Mouse (Mus musculus): ENCODE measurements around the gene Dclre1b. TPM values are rescaled to one million over a fixed set of nuclear protein-coding genes. Genes with fewer than 3 reads are reported as not detected.

Gene Dclre1b
- polyA plus RNA-seq, 1 experiment from 2014 or later, result 22.3 TPM

GRCm38 (mm10) chr3:103787225-103787624, 22.0 kb downstream of the Dclre1b start:
- H3K4me1 ChIP-seq (ENCODE audit: control insufficient read depth, insufficient read depth, low read length), result peaks cover 8% of the 10 kb centered on the region; the same call in 1 of the 2 replicates
- H3K27ac ChIP-seq (replicated peaks; ENCODE audit: low read depth, low read length), result no peak overlapping the region
- H3K36me3 ChIP-seq (ENCODE audit: control insufficient read depth, insufficient read depth, low read length), result no peaks in the 10 kb centered on the region
- 66% methylated on average over 7 of the region's 7 CpGs for WGBS
- H3K4me2 ChIP-seq (ENCODE audit: low read depth, low read length), result no peak overlapping the region
- H3K9me3 ChIP-seq (ENCODE audit: control insufficient read depth, low read length), result no peaks in the 10 kb centered on the region
- H3K9ac ChIP-seq (ENCODE audit: low read depth, low read length), result no peak overlapping the region
- ATAC-seq (ENCODE audit: low read depth) (no peak), DNase-seq (ENCODE audit: low spot score) (peak; percentile 37)
- no peaks in the 10 kb centered on the region for H3K27me3 ChIP-seq (replicated peaks; ENCODE audit: control insufficient read depth, insufficient read depth, low read length)
- no peak overlapping the region for H3K4me3 ChIP-seq (ENCODE audit: low read depth, low read length)

- H3K36me3 ChIP-seq (ENCODE audit: control insufficient read depth, insufficient read depth, low read length), result peaks cover 5% of the 10 kb centered on the region; the same call in 1 of the 2 replicates
- no peaks in the 10 kb centered on the region for H3K27me3 ChIP-seq (replicated peaks; ENCODE audit: control insufficient read depth, insufficient read depth, low read length)
- no peak for DNase-seq (ENCODE audit: low spot score)
- H3K4me3 ChIP-seq (ENCODE audit: low read depth, low read length), result no peak overlapping the region
- 82% methylated on average over 4 of the region's 4 CpGs for WGBS
- no peak overlapping the region for H3K9ac ChIP-seq (ENCODE audit: low read depth, low read length)
- peak; percentile 30; the same call in 1 of the 2 replicates for ATAC-seq (ENCODE audit: low read depth)
- no peaks in the 10 kb centered on the region for H3K9me3 ChIP-seq (ENCODE audit: control insufficient read depth, low read length)
- H3K27ac ChIP-seq (replicated peaks; ENCODE audit: low read depth, low read length), result no peak overlapping the region
- H3K4me2 ChIP-seq (ENCODE audit: low read depth, low read length), result no peak overlapping the region
- H3K4me1 ChIP-seq (ENCODE audit: control insufficient read depth, insufficient read depth, low read length), result no peaks in the 10 kb centered on the region
These were observed 26.2 kb downstream of the Dclre1b start for GRCm38 (mm10) chr3:103782844-103783609.

GRCm38 (mm10) chr3:103780777-103781176, 28.5 kb downstream of the Dclre1b start:
- WGBS, result 75% methylated on average over 5 of the region's 5 CpGs
- H3K27me3 ChIP-seq (replicated peaks; ENCODE audit: control insufficient read depth, insufficient read depth, low read length), result no peaks in the 10 kb centered on the region

GRCm38 (mm10) chr3:103780271-103780670, 29.0 kb downstream of the Dclre1b start:
- 81% methylated on average over 3 of the region's 3 CpGs for WGBS

More at GRCm38 (mm10) chr3:103780777-103781176, 28.5 kb downstream of the Dclre1b start:
- H3K27ac ChIP-seq (replicated peaks; ENCODE audit: low read depth, low read length), result no peak overlapping the region
- H3K9ac ChIP-seq (ENCODE audit: low read depth, low read length), result no peak overlapping the region
- no peak overlapping the region for H3K4me3 ChIP-seq (ENCODE audit: low read depth, low read length)
- ATAC-seq (ENCODE audit: low read depth) (no peak), DNase-seq (ENCODE audit: low spot score) (no peak)
- no peaks in the 10 kb centered on the region for H3K9me3 ChIP-seq (ENCODE audit: control insufficient read depth, low read length)
- peaks cover 23% of the 10 kb centered on the region for H3K36me3 ChIP-seq (ENCODE audit: control insufficient read depth, insufficient read depth, low read length)
- no peak overlapping the region for H3K4me2 ChIP-seq (ENCODE audit: low read depth, low read length)
- no peaks in the 10 kb centered on the region for H3K4me1 ChIP-seq (ENCODE audit: control insufficient read depth, insufficient read depth, low read length)

GRCm38 (mm10) chr3:103779183-103779582, 30.1 kb downstream of the Dclre1b start:
- no peak for ATAC-seq (ENCODE audit: low read depth)
- H3K4me1 ChIP-seq (ENCODE audit: control insufficient read depth, insufficient read depth, low read length), result no peaks in the 10 kb centered on the region
- DNase-seq (ENCODE audit: low spot score), result no peak
- WGBS, result 89% methylated on average over 7 of the region's 7 CpGs
- H3K9ac ChIP-seq (ENCODE audit: low read depth, low read length), result no peak overlapping the region
- H3K4me3 ChIP-seq (ENCODE audit: low read depth, low read length), result no peak overlapping the region
- H3K4me2 ChIP-seq (ENCODE audit: low read depth, low read length), result no peak overlapping the region
- H3K27ac ChIP-seq (replicated peaks; ENCODE audit: low read depth, low read length), result no peak overlapping the region
- H3K27me3 ChIP-seq (replicated peaks; ENCODE audit: control insufficient read depth, insufficient read depth, low read length), result no peaks in the 10 kb centered on the region
- no peaks in the 10 kb centered on the region for H3K9me3 ChIP-seq (ENCODE audit: control insufficient read depth, low read length)
- H3K36me3 ChIP-seq (ENCODE audit: control insufficient read depth, insufficient read depth, low read length), result peaks cover 27% of the 10 kb centered on the region

More at GRCm38 (mm10) chr3:103780271-103780670, 29.0 kb downstream of the Dclre1b start:
- H3K4me1 ChIP-seq (ENCODE audit: control insufficient read depth, insufficient read depth, low read length), result no peaks in the 10 kb centered on the region
- no peaks in the 10 kb centered on the region for H3K27me3 ChIP-seq (replicated peaks; ENCODE audit: control insufficient read depth, insufficient read depth, low read length)
- peaks cover 27% of the 10 kb centered on the region for H3K36me3 ChIP-seq (ENCODE audit: control insufficient read depth, insufficient read depth, low read length)
- no peak overlapping the region for H3K4me2 ChIP-seq (ENCODE audit: low read depth, low read length)
- no peak overlapping the region for H3K27ac ChIP-seq (replicated peaks; ENCODE audit: low read depth, low read length)
- no peak overlapping the region for H3K4me3 ChIP-seq (ENCODE audit: low read depth, low read length)
- H3K9ac ChIP-seq (ENCODE audit: low read depth, low read length), result no peak overlapping the region
- ATAC-seq (ENCODE audit: low read depth) (no peak), DNase-seq (ENCODE audit: low spot score) (no peak)
- H3K9me3 ChIP-seq (ENCODE audit: control insufficient read depth, low read length), result no peaks in the 10 kb centered on the region

- WGBS, result 79% methylated on average over 6 of the region's 6 CpGs
- H3K27me3 ChIP-seq (replicated peaks; ENCODE audit: control insufficient read depth, insufficient read depth, low read length), result no peaks in the 10 kb centered on the region
- ATAC-seq (ENCODE audit: low read depth), result no peak
- no peak overlapping the region for H3K4me3 ChIP-seq (ENCODE audit: low read depth, low read length)
- H3K4me2 ChIP-seq (ENCODE audit: low read depth, low read length), result no peak overlapping the region
- H3K36me3 ChIP-seq (ENCODE audit: control insufficient read depth, insufficient read depth, low read length), result peaks cover 27% of the 10 kb centered on the region
- no peak overlapping the region for H3K27ac ChIP-seq (replicated peaks; ENCODE audit: low read depth, low read length)
- no peaks in the 10 kb centered on the region for H3K9me3 ChIP-seq (ENCODE audit: control insufficient read depth, low read length)
- no peak for DNase-seq (ENCODE audit: low spot score)
- no peak overlapping the region for H3K9ac ChIP-seq (ENCODE audit: low read depth, low read length)
- H3K4me1 ChIP-seq (ENCODE audit: control insufficient read depth, insufficient read depth, low read length), result no peaks in the 10 kb centered on the region
These were observed 30.6 kb downstream of the Dclre1b start for GRCm38 (mm10) chr3:103778660-103779059.

- Histone ChIP-seq H3K36me3 (ENCODE audit: control insufficient read depth, insufficient read depth, low read length) (peaks cover 27% of the 10 kb centered on the region), H3K4me1 (ENCODE audit: control insufficient read depth, insufficient read depth, low read length) (no peaks in the 10 kb centered on the region), H3K27me3 (replicated peaks; ENCODE audit: control insufficient read depth, insufficient read depth, low read length) (no peaks in the 10 kb centered on the region), H3K4me2 (ENCODE audit: low read depth, low read length) (no peak overlapping the region), H3K9me3 (ENCODE audit: control insufficient read depth, low read length) (no peaks in the 10 kb centered on the region), H3K27ac (replicated peaks; ENCODE audit: low read depth, low read length) (no peak overlapping the region), H3K9ac (ENCODE audit: low read depth, low read length) (no peak overlapping the region), H3K4me3 (ENCODE audit: low read depth, low read length) (no peak overlapping the region)
- ATAC-seq (ENCODE audit: low read depth) (no peak), DNase-seq (ENCODE audit: low spot score) (no peak)
- 86% methylated on average over 11 of the region's 11 CpGs for WGBS
These were observed 31.3 kb downstream of the Dclre1b start for GRCm38 (mm10) chr3:103777940-103778339.

GRCm38 (mm10) chr3:103774009-103774408, 35.2 kb downstream of the Dclre1b start:
- DNase-seq (ENCODE audit: low spot score) (no peak), ATAC-seq (ENCODE audit: low read depth) (no peak)
- Histone ChIP-seq H3K9ac (ENCODE audit: low read depth, low read length) (no peak overlapping the region), H3K4me1 (ENCODE audit: control insufficient read depth, insufficient read depth, low read length) (peaks cover 10% of the 10 kb centered on the region; the same call in 1 of the 2 replicates), H3K27ac (replicated peaks; ENCODE audit: low read depth, low read length) (no peak overlapping the region), H3K36me3 (ENCODE audit: control insufficient read depth, insufficient read depth, low read length) (peaks cover 32% of the 10 kb centered on the region), H3K4me2 (ENCODE audit: low read depth, low read length) (no peak overlapping the region), H3K4me3 (ENCODE audit: low read depth, low read length) (no peak overlapping the region), H3K27me3 (replicated peaks; ENCODE audit: control insufficient read depth, insufficient read depth, low read length) (no peaks in the 10 kb centered on the region), H3K9me3 (ENCODE audit: control insufficient read depth, low read length) (no peaks in the 10 kb centered on the region)
- WGBS, result 84% methylated on average over 15 of the region's 15 CpGs

GRCm38 (mm10) chr3:103773508-103773907, 35.7 kb downstream of the Dclre1b start:
- H3K36me3 ChIP-seq (ENCODE audit: control insufficient read depth, insufficient read depth, low read length), result peaks cover 35% of the 10 kb centered on the region
- H3K4me1 ChIP-seq (ENCODE audit: control insufficient read depth, insufficient read depth, low read length), result peaks cover 10% of the 10 kb centered on the region; the same call in 1 of the 2 replicates
- no peaks in the 10 kb centered on the region for H3K9me3 ChIP-seq (ENCODE audit: control insufficient read depth, low read length)
- DNase-seq (ENCODE audit: low spot score) (no peak), ATAC-seq (ENCODE audit: low read depth) (no peak)
- 85% methylated on average over 3 of the region's 3 CpGs for WGBS
- no peak overlapping the region for H3K4me2 ChIP-seq (ENCODE audit: low read depth, low read length)
- H3K4me3 ChIP-seq (ENCODE audit: low read depth, low read length), result no peak overlapping the region
- no peaks in the 10 kb centered on the region for H3K27me3 ChIP-seq (replicated peaks; ENCODE audit: control insufficient read depth, insufficient read depth, low read length)
- H3K9ac ChIP-seq (ENCODE audit: low read depth, low read length), result no peak overlapping the region
- no peak overlapping the region for H3K27ac ChIP-seq (replicated peaks; ENCODE audit: low read depth, low read length)
